Mouse (Mus musculus) skeletal muscle tissue, adult 2 months (tissue): ENCODE data around the gene Krt88.

Experiments used
- DNase-seq: peaks from one replicate; pipeline ENCODE4 v3.0.0-alpha.2; 2012; ENCODE audit warnings: low read depth, low spot score

The Krt88 gene

DNA sequence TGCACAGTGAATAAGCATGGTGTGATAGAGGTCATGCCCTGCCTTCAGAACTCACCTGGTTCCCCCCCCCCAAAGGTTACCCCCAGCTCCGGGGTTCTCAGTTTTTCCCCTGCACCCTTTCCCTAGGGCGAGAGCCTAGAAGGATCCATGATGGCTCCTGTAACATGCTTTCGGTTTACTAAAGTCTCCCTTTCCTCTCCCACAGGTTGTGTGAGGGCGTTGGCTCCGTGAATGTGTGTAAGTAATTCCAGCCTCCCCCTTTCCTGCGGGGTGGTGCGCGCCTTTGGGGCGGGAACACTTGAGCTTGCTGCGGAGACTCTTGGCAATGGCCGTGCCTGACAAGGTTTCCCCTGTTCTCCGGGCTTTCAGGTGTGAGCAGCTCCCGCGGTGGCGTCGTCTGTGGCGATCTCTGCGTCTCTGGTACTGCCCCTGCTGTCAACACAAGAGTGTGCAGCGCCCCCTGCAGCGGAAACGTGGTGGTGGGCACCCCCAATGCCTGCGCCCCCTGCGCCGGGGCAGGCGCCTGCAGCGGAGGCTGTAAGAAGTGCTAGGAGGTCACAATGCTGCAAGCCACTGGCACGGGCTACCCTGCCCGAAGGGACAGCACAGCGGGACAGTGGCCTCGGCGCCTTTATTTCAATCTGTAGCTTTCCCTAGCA lies 31.6 kb downstream of the Krt88 start:
- no peak for DNase-seq

- no peak for DNase-seq
Observed at GRCm38 (mm10) chr15:101479666-101480060, 32.1 kb downstream of the Krt88 start.

DNA sequence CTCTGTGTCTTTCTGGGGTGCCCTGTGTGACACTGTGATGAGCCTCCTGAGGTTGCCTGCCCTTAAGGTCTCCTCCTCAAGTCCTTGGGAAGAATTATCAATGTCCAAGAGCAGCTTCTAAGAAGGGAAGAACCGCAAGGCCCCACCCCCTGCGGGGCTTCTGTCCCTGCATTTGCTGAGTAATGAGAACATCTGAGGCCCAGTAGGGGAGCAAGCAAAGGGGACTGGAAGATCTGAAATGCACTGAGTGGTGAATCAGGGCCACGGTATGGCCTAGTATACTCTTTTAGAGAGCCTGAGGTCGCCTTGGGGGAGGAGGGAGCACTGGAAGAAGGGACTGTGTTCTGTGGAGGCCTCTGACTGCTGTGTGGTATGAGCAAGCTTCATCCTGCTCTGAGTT lies 34.5 kb downstream of the Krt88 start:
- no peak for DNase-seq

- DNase-seq: no peak
Observed at GRCm38 (mm10) chr15:101483646-101484045, 36.1 kb downstream of the Krt88 start.

DNA sequence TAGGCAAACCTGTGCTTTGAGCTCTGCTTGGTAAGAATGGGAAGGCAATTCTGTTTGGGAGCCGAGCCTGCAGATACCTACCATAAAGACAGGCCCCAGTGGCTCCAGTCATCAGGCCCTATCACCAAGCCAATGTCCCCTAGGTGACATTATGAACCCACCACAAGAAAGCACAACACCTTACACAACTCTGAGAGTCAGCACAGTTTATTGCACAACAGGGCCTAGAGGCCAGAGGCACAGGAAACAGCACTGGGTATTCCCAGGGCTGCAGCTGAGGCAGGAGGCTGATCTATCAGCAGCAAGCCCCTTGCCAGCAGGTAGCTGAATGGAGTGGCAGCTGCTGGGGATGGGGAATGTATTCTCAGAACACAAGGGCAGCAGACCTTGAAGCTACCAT lies 37.4 kb downstream of the Krt88 start:
- no peak for DNase-seq

- no peak for DNase-seq
Observed at GRCm38 (mm10) chr15:101485911-101486635, 38.5 kb downstream of the Krt88 start.

DNA sequence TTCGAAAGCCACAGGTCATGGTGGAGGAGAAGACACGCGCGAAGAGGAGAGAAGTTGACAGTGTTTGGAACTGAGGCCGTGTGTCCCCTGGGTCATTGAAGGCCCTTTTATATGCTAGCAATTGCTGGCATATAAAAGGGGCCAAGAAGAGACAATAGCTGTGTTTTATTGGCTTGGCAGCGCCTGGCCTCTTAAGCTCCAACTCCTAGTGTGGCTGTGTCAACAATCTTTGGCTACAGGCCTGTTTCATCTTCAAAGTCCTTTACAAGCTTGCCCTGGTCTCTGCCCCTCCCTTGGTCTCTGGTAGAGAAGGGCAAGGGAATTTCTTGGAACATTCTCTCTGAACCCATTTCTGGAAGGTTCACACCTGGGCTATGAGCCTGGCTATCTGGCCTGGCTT lies 43.9 kb downstream of the Krt88 start, which contains the start of gene Krt83:
Gene Krt83, minus strand, starts transcription at position 82 of the 400 bp plus-strand sequence.
- DNase-seq: no peak

DNA sequence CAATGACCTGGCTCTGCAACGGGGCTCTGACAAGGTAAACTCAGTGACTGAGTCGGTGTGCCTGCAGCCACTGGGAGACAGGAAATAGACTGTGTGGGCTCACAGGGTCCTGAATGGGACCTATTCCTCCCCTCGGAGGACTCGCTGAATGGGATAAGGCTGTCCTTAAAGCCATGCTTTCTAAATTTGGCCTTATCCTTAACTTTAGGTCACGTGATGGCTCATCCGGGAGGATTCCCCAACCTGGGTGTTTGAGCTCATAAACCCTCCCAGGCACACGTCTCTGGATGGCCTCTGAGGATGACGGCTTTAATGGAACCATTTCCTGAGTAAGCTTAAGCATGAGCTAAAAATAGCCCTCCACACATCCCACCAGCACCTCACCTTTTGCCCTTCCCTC lies 45.2 kb downstream of the Krt88 start:
- DNase-seq: no peak

- no peak for DNase-seq
Observed at GRCm38 (mm10) chr15:101493713-101494112, 46.2 kb downstream of the Krt88 start.

DNA sequence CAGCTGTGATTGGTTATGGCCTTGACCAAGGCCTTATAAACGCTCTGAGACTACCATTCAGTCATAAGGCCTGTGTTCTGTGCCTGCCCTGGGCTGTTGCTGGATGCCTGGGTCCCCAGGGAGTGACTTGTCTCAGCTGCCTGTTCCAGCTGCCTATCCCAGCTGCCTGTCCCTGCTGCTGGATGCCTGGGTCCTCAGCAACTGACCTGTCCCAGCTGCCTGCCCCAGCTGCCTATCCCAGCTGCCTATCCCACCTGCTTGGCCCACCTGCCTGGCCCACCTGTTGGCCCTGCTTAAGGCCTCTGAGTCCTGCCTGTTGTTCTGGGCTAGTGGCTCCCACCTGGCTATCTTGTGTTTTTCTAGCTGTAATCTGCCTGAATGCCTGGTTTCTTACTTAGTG lies 46.7 kb downstream of the Krt88 start:
- no peak for DNase-seq

GRCm38 (mm10) chr15:101495266-101495665 lies 47.7 kb downstream of the Krt88 start:
- DNase-seq: no peak

DNA sequence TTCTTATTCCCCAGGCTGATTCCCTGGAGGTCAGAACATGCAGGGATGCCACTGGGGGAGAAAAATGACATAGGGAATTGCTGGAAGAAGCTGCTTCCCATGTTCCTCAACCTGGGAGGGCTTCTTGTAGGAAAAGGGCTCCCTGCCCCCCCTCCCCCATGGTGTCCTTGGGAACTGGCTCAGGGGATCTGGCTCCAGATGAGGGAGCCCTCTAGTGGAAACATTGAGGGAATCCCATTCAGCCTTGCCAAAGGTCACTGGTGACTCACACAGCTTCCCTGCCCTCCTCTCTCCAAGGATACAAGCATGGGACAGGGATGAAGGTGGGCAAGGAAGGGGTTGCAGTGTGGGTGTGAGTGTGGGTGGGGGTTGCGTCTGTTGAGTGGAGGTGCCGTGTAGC lies 49.6 kb downstream of the Krt88 start:
- DNase-seq: peak; percentile 31
